Mouse (Mus musculus): ENCODE measurements at regions not wholly inside any gene's neighbourhood (a gene's known extent, or its start where the extent isn't known, plus 50 kb on each side); places are given as distances from the start of the nearest gene placed in this dataset.

DNA sequence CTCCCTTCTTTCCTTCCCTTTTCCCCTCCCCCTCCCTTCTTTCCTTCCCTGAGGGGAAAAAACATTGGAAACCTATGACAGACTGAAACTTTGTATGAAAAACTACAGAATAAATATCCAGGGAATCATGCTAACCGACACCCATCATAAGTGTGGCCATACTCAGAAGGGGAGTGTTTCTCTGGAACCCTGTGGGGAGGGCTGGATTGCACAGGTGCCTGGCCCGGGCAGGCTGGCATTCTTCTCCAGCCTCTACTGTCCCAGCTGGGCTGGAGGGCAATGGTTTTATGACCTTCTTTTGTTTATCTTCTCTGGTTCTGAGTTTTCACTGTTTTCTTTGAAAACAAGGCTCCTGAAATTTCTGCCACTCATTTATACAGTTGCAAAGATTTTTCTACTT is 307.9 kb downstream of the Satb1 start:
- H3K27me3 ChIP-seq (ENCODE audit: insufficient read depth, low read length), result no peaks in the 10 kb centered on the region
- H3K4me2 ChIP-seq (ENCODE audit: low read depth, low read length), result no peak overlapping the region
- TF ChIP-seq CTCF (IDR thresholded peaks at IDR 0.05; ENCODE audit: low read depth), result no peak
- no peak for TF ChIP-seq EP300 (IDR thresholded peaks at IDR 0.05; ENCODE audit: low read depth)
- DNase-seq, result no peak
- H3K4me1 ChIP-seq (ENCODE audit: insufficient read depth), result no peaks in the 10 kb centered on the region
- no peaks in the 10 kb centered on the region for H3K36me3 ChIP-seq (replicated peaks; ENCODE audit: insufficient read depth, low read length)
- H3K9ac ChIP-seq (replicated peaks), result no peak overlapping the region
- no peak overlapping the region for H3K27ac ChIP-seq (ENCODE audit: low read depth)
- 60% methylated on average over 2 of the region's 2 CpGs for WGBS (ENCODE audit: insufficient replicate concordance)
- no peaks in the 10 kb centered on the region for H3K9me3 ChIP-seq (ENCODE audit: low read length)
- no peak overlapping the region for H3K4me3 ChIP-seq (ENCODE audit: low read depth, low read length)
- ATAC-seq, result no peak

DNA sequence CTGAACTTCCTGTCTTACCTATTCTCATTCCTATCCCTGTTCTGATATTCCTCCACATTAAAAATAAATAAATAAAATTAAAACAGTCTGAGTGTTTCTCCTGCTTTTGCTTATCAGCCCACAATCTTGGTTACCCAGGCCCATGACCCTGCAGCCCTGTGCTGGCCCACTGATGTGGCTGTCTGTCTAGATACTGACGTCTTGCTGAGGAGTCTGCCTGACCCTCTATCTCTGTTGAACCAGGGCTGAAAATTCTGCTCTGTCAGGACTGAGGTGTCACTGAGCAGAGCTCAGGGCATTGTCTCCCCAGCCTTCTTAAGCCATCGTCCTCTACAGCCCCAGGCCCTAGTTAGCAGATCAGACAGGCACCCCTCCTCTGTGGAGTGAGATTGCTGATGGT is 321.2 kb downstream of the Satb1 start:
- TF ChIP-seq CTCF (IDR thresholded peaks at IDR 0.05; ENCODE audit: low read depth) (no peak), EP300 (IDR thresholded peaks at IDR 0.05; ENCODE audit: low read depth) (no peak)
- H3K4me2 ChIP-seq (ENCODE audit: low read depth, low read length), result no peak overlapping the region
- H3K4me3 ChIP-seq (ENCODE audit: low read depth, low read length), result no peak overlapping the region
- no peaks in the 10 kb centered on the region for H3K9me3 ChIP-seq (ENCODE audit: low read length)
- H3K27ac ChIP-seq (ENCODE audit: low read depth), result no peak overlapping the region
- no peaks in the 10 kb centered on the region for H3K27me3 ChIP-seq (ENCODE audit: insufficient read depth, low read length)
- DNase-seq, result peak; percentile 6
- WGBS (ENCODE audit: insufficient replicate concordance), result 37% methylated on average over 2 of the region's 2 CpGs
- no peak overlapping the region for H3K9ac ChIP-seq (replicated peaks)
- ATAC-seq, result no peak
- no peaks in the 10 kb centered on the region for H3K36me3 ChIP-seq (replicated peaks; ENCODE audit: insufficient read depth, low read length)
- H3K4me1 ChIP-seq (ENCODE audit: insufficient read depth), result no peaks in the 10 kb centered on the region

DNA sequence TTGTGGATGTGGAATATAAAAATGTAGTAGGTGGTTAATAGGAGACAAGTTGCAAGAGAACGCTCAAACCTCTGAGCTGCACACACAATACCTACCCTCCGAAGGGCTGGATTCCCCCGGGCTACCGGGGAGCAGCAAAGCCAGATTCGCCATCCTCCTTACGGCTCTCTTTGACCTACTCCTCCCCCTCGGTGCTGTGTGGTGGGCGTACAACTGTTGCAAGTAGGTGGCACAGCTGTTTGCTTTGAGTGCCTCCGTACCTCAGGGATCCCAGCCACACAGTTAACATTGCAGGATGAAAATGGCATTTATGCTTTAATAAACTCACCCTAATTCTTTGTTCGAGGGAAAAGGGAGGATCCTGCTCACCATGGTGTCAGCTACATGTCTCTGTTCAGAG is 321.6 kb upstream of the Tbc1d5 start:
- Histone ChIP-seq H3K4me2 (ENCODE audit: low read depth, low read length) (no peak overlapping the region), H3K9me3 (ENCODE audit: low read length) (no peaks in the 10 kb centered on the region), H3K27ac (ENCODE audit: low read depth) (no peak overlapping the region), H3K27me3 (ENCODE audit: insufficient read depth, low read length) (no peaks in the 10 kb centered on the region), H3K4me3 (ENCODE audit: low read depth, low read length) (no peak overlapping the region), H3K9ac (replicated peaks) (no peak overlapping the region), H3K36me3 (replicated peaks; ENCODE audit: insufficient read depth, low read length) (no peaks in the 10 kb centered on the region), H3K4me1 (ENCODE audit: insufficient read depth) (no peaks in the 10 kb centered on the region)
- 89% methylated on average over 10 of the region's 10 CpGs for WGBS (ENCODE audit: insufficient replicate concordance)
- ATAC-seq (no peak), DNase-seq (no peak)
- TF ChIP-seq CTCF (IDR thresholded peaks at IDR 0.05; ENCODE audit: low read depth), result no peak
- no peak for TF ChIP-seq EP300 (IDR thresholded peaks at IDR 0.05; ENCODE audit: low read depth)

DNA sequence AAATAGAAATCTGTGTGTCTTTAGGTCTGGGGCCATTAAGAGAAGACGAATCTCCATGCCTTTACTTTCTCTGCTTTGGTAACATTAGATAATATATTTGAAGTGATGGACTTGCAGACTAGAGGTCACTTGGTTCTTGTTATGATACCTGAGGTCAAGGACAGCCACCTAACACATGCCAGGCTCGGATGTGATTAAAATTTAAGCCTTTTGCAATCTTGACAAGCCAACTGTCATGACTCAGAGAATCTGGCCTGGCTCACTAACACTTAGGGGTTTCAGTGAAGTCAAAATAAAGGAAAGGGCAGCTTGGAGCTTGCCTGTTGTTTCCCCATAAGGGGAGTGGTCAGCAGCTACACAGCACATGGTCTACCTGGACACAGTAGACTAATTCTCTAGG is 320.4 kb upstream of the Tbc1d5 start:
- Histone ChIP-seq H3K27ac (ENCODE audit: low read depth) (no peak overlapping the region), H3K9me3 (ENCODE audit: low read length) (no peaks in the 10 kb centered on the region), H3K4me2 (ENCODE audit: low read depth, low read length) (no peak overlapping the region), H3K27me3 (ENCODE audit: insufficient read depth, low read length) (no peaks in the 10 kb centered on the region), H3K4me3 (ENCODE audit: low read depth, low read length) (no peak overlapping the region), H3K9ac (replicated peaks) (no peak overlapping the region), H3K4me1 (ENCODE audit: insufficient read depth) (no peaks in the 10 kb centered on the region), H3K36me3 (replicated peaks; ENCODE audit: insufficient read depth, low read length) (no peaks in the 10 kb centered on the region)
- no peak for ATAC-seq
- WGBS (ENCODE audit: insufficient replicate concordance), result 57% methylated on average over 2 of the region's 2 CpGs
- no peak for DNase-seq
- TF ChIP-seq CTCF (IDR thresholded peaks at IDR 0.05; ENCODE audit: low read depth), result no peak

DNA sequence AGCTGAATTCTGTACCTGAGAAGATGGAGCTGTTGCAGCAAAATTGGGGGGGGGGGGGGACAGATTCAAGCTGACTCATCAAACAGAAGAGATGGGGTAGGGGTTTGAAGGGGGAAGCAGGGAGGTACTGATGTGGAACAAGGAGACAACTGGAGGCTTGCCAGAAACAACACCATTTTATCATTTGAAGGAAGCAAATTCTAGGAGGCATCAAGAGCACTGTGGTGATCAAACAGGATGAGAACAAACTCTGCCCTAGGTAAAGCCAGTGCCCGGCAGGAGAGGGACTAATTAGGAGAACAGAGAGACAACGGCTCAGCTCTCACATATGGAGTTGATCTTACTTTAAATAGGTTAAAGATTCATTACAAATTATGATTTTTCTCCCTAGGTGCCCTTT is 315.9 kb upstream of the Tbc1d5 start:
- H3K9me3 ChIP-seq (ENCODE audit: low read length), result no peaks in the 10 kb centered on the region
- H3K4me1 ChIP-seq (ENCODE audit: insufficient read depth), result no peaks in the 10 kb centered on the region
- TF ChIP-seq EP300 (IDR thresholded peaks at IDR 0.05; ENCODE audit: low read depth), result no peak
- TF ChIP-seq CTCF (IDR thresholded peaks at IDR 0.05; ENCODE audit: low read depth), result no peak
- H3K4me2 ChIP-seq (ENCODE audit: low read depth, low read length), result no peak overlapping the region
- H3K9ac ChIP-seq (replicated peaks), result no peak overlapping the region
- WGBS (ENCODE audit: insufficient replicate concordance), result 63% methylated on average over 2 of the region's 2 CpGs
- DNase-seq, result no peak
- H3K27ac ChIP-seq (ENCODE audit: low read depth), result no peak overlapping the region
- H3K4me3 ChIP-seq (ENCODE audit: low read depth, low read length), result no peak overlapping the region
- no peaks in the 10 kb centered on the region for H3K36me3 ChIP-seq (replicated peaks; ENCODE audit: insufficient read depth, low read length)
- ATAC-seq, result no peak
- no peaks in the 10 kb centered on the region for H3K27me3 ChIP-seq (ENCODE audit: insufficient read depth, low read length)

DNA sequence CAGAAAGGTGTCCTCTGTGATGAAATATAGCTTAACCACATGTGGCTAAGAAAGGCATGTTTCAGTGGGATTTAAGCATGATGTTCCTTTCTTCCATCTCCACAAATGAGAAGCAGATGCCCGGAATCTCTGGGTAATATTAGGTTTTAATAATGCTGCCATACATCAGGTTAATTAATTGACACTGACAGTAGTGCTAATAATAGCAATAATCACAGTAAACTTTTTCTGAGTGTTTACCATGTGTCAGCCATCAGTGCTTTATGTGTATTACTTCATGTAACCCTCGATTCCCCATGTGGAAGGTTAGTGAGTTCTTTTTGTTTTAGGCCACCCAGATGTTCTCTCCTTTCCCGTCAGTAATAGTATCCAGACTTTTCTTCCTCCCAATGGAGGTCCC is 310.2 kb upstream of the Tbc1d5 start:
- no peak overlapping the region for H3K27ac ChIP-seq (ENCODE audit: low read depth)
- H3K4me2 ChIP-seq (ENCODE audit: low read depth, low read length), result no peak overlapping the region
- no peak for ATAC-seq
- H3K36me3 ChIP-seq (replicated peaks; ENCODE audit: insufficient read depth, low read length), result no peaks in the 10 kb centered on the region
- no peaks in the 10 kb centered on the region for H3K9me3 ChIP-seq (ENCODE audit: low read length)
- no peaks in the 10 kb centered on the region for H3K27me3 ChIP-seq (ENCODE audit: insufficient read depth, low read length)
- no peak overlapping the region for H3K4me3 ChIP-seq (ENCODE audit: low read depth, low read length)
- no peaks in the 10 kb centered on the region for H3K4me1 ChIP-seq (ENCODE audit: insufficient read depth)
- TF ChIP-seq CTCF (IDR thresholded peaks at IDR 0.05; ENCODE audit: low read depth), result no peak
- no peak for TF ChIP-seq EP300 (IDR thresholded peaks at IDR 0.05; ENCODE audit: low read depth)
- H3K9ac ChIP-seq (replicated peaks), result no peak overlapping the region
- no peak for DNase-seq
- 65% methylated on average over 3 of the region's 3 CpGs for WGBS (ENCODE audit: insufficient replicate concordance)

DNA sequence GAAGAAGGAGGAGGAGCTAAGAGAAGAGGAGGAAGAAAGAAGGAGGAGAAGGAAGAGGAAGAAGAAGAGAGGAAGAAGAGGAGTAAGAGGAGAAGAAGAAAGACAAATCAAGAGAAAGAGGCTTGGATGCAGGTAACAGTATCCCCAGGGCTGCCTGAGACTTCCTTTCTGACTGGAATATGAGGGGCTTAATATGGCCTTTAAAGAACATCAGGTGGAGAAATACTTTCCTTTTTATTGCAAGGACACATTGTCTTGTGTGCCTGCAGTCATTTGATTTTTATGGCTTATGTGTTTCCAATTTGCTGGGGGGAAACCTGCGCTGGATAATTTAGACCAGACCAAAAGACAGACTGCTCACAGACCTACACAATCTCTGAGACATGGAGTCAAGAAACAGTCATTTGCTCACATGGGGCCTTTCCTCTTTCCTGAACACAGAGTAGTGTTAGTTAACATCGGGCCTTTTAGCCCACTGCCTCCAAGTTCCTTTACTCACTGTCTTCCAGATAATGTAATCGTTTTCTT is 308.8 kb upstream of the Tbc1d5 start:
- H3K4me1 ChIP-seq (ENCODE audit: insufficient read depth), result no peaks in the 10 kb centered on the region
- WGBS (ENCODE audit: insufficient replicate concordance), result 64% methylated on average over 3 of the region's 3 CpGs
- no peak overlapping the region for H3K27ac ChIP-seq (ENCODE audit: low read depth)
- no peaks in the 10 kb centered on the region for H3K36me3 ChIP-seq (replicated peaks; ENCODE audit: insufficient read depth, low read length)
- H3K4me3 ChIP-seq (ENCODE audit: low read depth, low read length), result no peak overlapping the region
- no peaks in the 10 kb centered on the region for H3K27me3 ChIP-seq (ENCODE audit: insufficient read depth, low read length)
- no peaks in the 10 kb centered on the region for H3K9me3 ChIP-seq (ENCODE audit: low read length)
- H3K4me2 ChIP-seq (ENCODE audit: low read depth, low read length), result no peak overlapping the region
- no peak for ATAC-seq
- DNase-seq, result no peak
- TF ChIP-seq CTCF (IDR thresholded peaks at IDR 0.05; ENCODE audit: low read depth) (no peak), EP300 (IDR thresholded peaks at IDR 0.05; ENCODE audit: low read depth) (no peak)
- no peak overlapping the region for H3K9ac ChIP-seq (replicated peaks)

Data from liver, postnatal 0 days (tissue).